Mouse (Mus musculus): ENCODE data around the gene Ttc28.

- no peak for TF ChIP-seq ZNF384 (IDR thresholded peaks at IDR 0.05; ENCODE audit: low read depth, low read length)
- no peak for TF ChIP-seq ZC3H11A (IDR thresholded peaks at IDR 0.05; ENCODE audit: borderline replicate concordance, low read depth, low read length)
Observed at GRCm38 (mm10) chr5:111063155-111063554, 183.6 kb downstream of the Ttc28 start.
